Mouse (Mus musculus) neural tube, embryonic 11.5 days (tissue): ENCODE measurements at regions not wholly inside any gene's neighbourhood (a gene's known extent, or its start where the extent isn't known, plus 50 kb on each side); places are given as distances from the start of the nearest gene placed in this dataset.
"Not testable (repeated sequence)": the region's sequence is repeated elsewhere in the genome, so short reads cannot be mapped to it uniquely, and the experiment has no call there.

ENCODE experiments used
- ATAC-seq: fragments of 200-750 bp; cut with Nextera tagmentation; 2 replicates; pipeline ENCODE4 v1.8.0; 2017; ENCODE audit warnings: moderate number of reproducible peaks, mild to moderate bottlenecking, moderate TSS enrichment, moderate library complexity; ENCODE audit not compliant: insufficient read depth, low FRiP score, low TSS enrichment
- DNase-seq: peaks from one replicate; pipeline ENCODE4 v3.0.0-alpha.2; 2015; ENCODE audit warnings: low spot score
- H3K27ac ChIP-seq: fragments of 300-500 bp; sonication (generic); 2 replicates; pipeline ENCODE4 v1.5.1; 2014; ENCODE audit warnings: low read depth, mild to moderate bottlenecking, low read length
- H3K27me3 ChIP-seq: fragments of 300-500 bp; sonication (generic); 2 replicates; pipeline ENCODE4 v1.6.1; 2014; ENCODE audit warnings: mild to moderate bottlenecking, low read length, mixed read lengths; ENCODE audit not compliant: control insufficient read depth, insufficient read depth
- H3K36me3 ChIP-seq: fragments of 300-500 bp; sonication (generic); 2 replicates; pipeline ENCODE4 v1.6.1; 2014; ENCODE audit warnings: mild to moderate bottlenecking, low read length, moderate library complexity, mixed read lengths; ENCODE audit not compliant: control insufficient read depth, insufficient read depth
- H3K4me1 ChIP-seq: fragments of 300-500 bp; sonication (generic); 2 replicates; pipeline ENCODE4 v1.6.1; 2014; ENCODE audit warnings: low read length, mixed read lengths; ENCODE audit not compliant: control insufficient read depth, insufficient read depth
- H3K4me2 ChIP-seq: fragments of 300-500 bp; sonication (generic); 2 replicates; pipeline ENCODE4 v1.6.1; 2014; ENCODE audit warnings: low read depth, mild to moderate bottlenecking, moderate library complexity
- H3K4me3 ChIP-seq: fragments of 300-500 bp; sonication (generic); 2 replicates; pipeline ENCODE4 v1.5.1; 2014; ENCODE audit warnings: low read depth, low read length
- H3K9ac ChIP-seq: fragments of 300-500 bp; sonication (generic); 2 replicates; pipeline ENCODE4 v1.6.1; 2014; ENCODE audit warnings: mild to moderate bottlenecking, low read length
- H3K9me3 ChIP-seq: fragments of 300-500 bp; sonication (generic); 2 replicates; pipeline ENCODE4 v1.6.1; 2016; ENCODE audit warnings: low read length; ENCODE audit not compliant: control insufficient read depth
- WGBS: fragments of 180-500 bp; shearing (Covaris S2); extraction: QIAGEN DNeasy Blood & Tissue Kit; methylation state at CpG from one replicate; pipeline ENCODE4 v1.1.7; 2014; 5-methylcytosine and 5-hydroxymethylcytosine counted together

DNA sequence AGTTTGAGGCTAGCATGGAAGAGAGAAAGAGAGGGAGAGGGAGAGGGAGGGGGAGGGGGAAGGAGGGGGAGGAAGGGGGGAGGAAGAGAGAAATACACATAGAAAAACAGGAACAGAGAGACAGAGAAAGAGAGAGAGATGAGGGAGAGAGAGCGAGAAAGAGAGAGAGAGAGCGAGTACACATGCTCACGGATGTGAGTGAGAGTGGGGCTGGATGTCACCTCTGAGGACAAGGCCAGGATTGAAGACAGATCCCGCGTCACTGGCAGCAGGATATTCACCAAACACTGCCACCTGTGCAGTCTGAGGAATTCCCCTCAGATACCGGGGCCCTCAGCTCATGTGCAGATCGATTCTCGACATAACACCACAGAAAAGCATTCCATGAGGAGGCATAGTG is 87.3 kb upstream of the Cpsf6 start:
- Histone ChIP-seq H3K4me3 (no peak overlapping the region), H3K9me3 (no peaks in the 10 kb centered on the region), H3K4me1 (no peaks in the 10 kb centered on the region), H3K4me2 (no peak overlapping the region), H3K9ac (no peak overlapping the region), H3K36me3 (no peaks in the 10 kb centered on the region), H3K27ac (no peak overlapping the region), H3K27me3 (no peaks in the 10 kb centered on the region)
- WGBS = 92% methylated on average over 8 of the region's 8 CpGs
- ATAC-seq (no peak), DNase-seq (no peak)

DNA sequence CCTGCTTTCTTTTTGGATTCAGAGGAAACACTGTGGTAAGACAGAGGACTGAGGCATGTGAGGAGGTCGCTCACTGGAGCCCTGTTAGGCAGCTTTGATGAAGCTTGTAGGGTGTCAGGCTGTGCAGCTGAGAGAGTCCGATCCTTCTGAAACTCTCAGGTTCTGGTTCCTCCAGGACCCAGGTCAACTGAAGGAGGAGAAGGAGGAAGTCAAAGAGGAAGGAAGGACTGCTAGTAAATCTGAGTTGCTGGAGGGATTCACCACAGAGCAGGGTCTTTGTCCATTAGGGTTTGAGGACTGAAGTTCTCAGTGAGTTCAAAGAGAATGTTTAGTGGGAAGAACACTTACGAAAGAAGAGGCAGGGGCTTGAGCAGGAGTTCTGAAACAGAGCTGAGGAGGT is 86.6 kb upstream of the Cpsf6 start:
- no peaks in the 10 kb centered on the region for H3K9me3 ChIP-seq
- no peak overlapping the region for H3K27ac ChIP-seq
- no peaks in the 10 kb centered on the region for H3K27me3 ChIP-seq
- no peaks in the 10 kb centered on the region for H3K4me1 ChIP-seq
- no peaks in the 10 kb centered on the region for H3K36me3 ChIP-seq
- no peak overlapping the region for H3K4me2 ChIP-seq
- H3K4me3 ChIP-seq = no peak overlapping the region
- ATAC-seq = no peak
- 86% methylated on average over 3 of the region's 3 CpGs for whole genome bisulfite sequencing
- DNase-seq = no peak
- H3K9ac ChIP-seq = no peak overlapping the region

DNA sequence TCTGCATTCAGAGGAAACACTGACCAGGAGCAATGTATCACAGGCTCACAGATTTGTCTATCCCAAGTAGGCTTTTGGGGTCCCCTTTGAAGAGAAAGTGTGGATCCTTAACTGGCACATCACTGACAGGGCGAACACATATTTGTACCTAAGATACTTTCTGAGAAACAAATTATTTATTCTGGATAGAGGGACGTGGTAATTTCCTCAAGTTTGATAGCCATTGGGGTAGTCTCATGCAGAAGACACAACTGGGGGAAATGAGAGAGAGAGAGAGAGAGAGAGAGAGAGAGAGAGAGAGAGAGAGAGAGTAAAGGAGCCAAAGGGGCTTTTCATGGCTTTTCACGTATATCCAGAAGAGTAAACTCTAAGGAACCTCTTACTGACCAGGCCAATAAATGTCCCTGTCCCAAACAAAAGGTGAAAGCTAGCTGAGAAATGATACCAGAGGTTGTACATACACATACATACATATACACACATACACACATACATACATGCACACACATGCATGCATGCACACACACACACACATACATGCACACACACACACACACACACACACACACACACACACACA is 85.9 kb upstream of the Cpsf6 start:
- H3K27ac ChIP-seq = no peak overlapping the region
- 82% methylated on average over 3 of the region's 3 CpGs for WGBS
- no peaks in the 10 kb centered on the region for H3K36me3 ChIP-seq
- DNase-seq (no peak), ATAC-seq (no peak)
- no peak overlapping the region for H3K9ac ChIP-seq
- no peak overlapping the region for H3K4me3 ChIP-seq
- H3K9me3 ChIP-seq = no peaks in the 10 kb centered on the region
- H3K4me1 ChIP-seq = no peaks in the 10 kb centered on the region
- H3K4me2 ChIP-seq = no peak overlapping the region
- H3K27me3 ChIP-seq = no peaks in the 10 kb centered on the region

DNA sequence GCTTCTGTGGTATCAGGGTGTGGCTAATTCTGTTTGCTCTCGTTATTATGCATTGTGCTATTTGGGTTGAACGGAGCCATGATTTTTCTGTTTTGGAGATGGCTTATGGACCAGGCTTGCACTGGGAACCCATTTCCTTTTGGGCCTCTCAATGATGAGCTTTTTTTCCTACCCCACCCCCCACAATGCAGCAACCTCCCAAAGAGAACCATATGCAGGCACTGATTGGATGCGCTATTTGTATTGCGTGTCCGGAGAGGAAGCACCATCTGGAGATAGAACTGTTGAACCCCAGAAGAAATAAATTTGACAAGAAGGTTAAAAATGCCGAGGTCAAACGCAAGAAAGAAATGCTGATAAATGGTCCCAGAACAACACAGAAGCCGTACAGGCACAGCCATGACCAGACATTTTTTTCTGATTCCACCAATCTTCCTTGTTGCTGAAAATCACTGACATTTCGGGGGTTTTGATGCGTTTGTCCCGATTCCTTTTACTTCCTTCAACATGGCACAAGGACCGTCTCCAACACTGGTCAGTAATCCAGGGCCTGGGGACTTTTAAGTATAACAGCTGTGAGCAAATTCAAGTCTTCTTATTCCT is 85.3 kb upstream of the Cpsf6 start:
- DNase-seq = no peak
- Histone ChIP-seq H3K9ac (no peak overlapping the region), H3K9me3 (no peaks in the 10 kb centered on the region), H3K27ac (no peak overlapping the region), H3K4me1 (no peaks in the 10 kb centered on the region), H3K4me2 (no peak overlapping the region), H3K4me3 (no peak overlapping the region), H3K27me3 (no peaks in the 10 kb centered on the region), H3K36me3 (no peaks in the 10 kb centered on the region)
- WGBS = 75% methylated on average over 12 of the region's 12 CpGs
- no peak for ATAC-seq

DNA sequence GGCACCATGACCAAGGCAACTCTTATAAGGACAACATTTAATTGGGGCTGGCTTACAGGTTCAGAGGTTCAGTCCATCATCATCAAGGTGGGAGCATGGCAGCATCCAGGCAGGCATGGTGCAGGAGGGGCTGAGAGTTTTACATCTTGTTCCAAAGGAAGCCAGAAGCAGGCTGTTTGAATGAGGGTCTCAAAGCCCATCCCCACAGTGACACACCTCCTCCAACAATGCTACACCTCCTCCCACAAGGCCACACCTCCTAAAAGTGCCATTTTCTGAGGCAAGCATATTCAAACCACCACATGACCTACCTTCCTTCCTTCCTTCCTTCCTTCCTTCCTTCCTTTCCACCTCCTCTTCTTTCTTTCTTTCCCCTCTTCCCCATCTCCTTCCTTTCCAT is 84.5 kb upstream of the Cpsf6 start:
- H3K9ac ChIP-seq, ATAC-seq, H3K4me3 ChIP-seq, H3K36me3 ChIP-seq, H3K27ac ChIP-seq, H3K4me2 ChIP-seq, H3K9me3 ChIP-seq, DNase-seq, H3K4me1 ChIP-seq, H3K27me3 ChIP-seq: not testable (repeated sequence)

DNA sequence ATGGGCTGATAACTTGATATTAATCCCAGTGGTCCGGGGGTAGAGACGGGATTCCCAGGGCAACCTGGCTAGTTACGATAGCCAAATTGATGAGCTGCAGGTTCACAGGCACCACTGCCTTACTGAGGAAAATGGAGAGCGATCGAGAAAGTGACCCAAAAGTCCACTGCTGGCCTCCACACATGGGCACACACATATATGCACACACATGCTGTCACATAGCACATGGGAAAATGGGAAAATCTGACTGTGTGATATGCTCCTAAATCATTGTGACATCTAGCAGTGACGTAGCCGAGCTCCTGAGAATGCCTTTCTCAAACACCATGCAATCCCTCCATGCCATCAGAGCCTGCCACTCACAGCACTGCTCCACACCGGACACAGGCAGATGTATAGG is 83.8 kb upstream of the Cpsf6 start:
- Histone ChIP-seq H3K27me3 (no peaks in the 10 kb centered on the region), H3K27ac (no peak overlapping the region), H3K4me3 (no peak overlapping the region), H3K9me3 (no peaks in the 10 kb centered on the region), H3K4me2 (no peak overlapping the region), H3K4me1 (no peaks in the 10 kb centered on the region), H3K36me3 (no peaks in the 10 kb centered on the region), H3K9ac (no peak overlapping the region)
- 90% methylated on average over 8 of the region's 8 CpGs for WGBS
- ATAC-seq = no peak
- DNase-seq = no peak

DNA sequence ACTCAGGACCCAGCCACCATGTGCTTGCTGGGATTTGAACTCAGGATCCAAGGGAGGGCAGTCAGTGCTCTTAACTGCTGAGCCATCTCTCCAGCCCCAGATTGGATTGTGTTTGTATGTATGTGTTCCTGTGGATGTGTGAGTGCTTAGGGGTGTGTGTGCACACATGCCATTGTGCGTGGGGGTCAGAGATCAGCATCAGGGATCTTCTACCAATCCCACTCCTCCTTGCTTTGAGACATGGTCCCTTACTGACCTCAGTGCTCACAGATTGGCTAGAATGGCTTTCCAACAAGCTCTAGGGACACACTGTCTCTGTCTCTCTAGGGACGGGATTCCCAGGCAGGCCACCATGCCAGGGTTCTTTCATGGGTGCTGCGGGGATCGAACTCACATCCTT is 83.1 kb upstream of the Cpsf6 start:
- no peak overlapping the region for H3K4me3 ChIP-seq
- no peak for DNase-seq
- ATAC-seq = no peak
- H3K27me3 ChIP-seq = no peaks in the 10 kb centered on the region
- H3K36me3 ChIP-seq = no peaks in the 10 kb centered on the region
- no peak overlapping the region for H3K4me2 ChIP-seq
- H3K9me3 ChIP-seq = no peaks in the 10 kb centered on the region
- no peak overlapping the region for H3K9ac ChIP-seq
- 95% methylated on average over 4 of the region's 4 CpGs for WGBS
- H3K27ac ChIP-seq = no peak overlapping the region
- H3K4me1 ChIP-seq = no peaks in the 10 kb centered on the region

DNA sequence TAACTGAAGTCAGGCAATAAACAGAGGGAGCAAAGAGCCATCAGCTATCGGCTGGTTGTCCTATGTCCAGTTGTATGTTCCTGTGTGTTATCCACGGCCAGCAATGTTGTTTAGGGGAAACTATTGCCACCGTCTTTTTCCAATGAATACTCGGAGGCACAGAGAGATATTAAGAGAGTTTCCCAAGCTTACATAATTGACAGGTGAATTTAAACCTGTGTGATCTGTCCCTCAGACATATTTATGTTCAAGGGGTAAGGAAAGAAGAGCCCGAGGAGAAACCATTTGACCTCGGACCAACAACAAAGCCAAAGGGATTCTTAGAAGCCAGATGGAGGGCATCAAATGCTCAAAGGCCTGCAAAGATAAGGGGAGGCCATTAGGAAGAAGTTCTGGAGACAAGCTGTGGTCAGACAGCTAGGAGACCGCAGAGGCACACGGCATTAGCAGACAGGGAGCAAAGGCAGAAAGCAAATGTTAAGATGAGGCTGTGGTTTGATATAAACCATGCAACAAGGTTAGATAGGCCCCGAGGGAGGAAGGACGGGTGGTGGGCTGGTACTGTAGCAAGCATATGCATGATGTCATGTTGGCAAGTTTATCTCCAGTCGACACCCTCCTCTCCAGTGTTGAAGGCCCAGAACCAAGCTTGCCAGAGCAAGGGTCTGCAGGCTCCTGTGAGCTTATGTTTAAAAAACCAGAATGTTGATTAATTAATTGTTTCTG is 82.1 kb upstream of the Cpsf6 start:
- ATAC-seq = no peak
- 79% methylated on average over 11 of the region's 11 CpGs for WGBS

DNA sequence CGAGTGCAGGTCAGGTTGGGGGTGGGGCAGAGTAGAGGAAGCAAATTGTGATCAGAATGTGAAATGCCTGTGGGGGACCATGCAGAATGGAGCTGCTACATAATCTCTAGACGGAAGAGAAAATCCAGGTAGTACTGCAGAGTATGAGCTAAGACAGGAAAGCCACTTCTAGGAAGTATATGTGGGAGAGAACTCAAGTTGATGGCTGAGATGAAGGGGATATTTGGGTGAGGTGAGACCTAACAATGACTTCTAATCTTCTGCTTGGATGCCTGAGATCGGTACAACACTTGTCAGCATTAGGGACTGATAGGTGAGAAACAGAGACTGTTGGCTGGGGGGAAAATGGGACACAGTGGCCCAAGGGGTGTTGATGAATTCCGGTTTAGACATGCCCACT is 81.4 kb upstream of the Cpsf6 start:
- no peak overlapping the region for H3K4me2 ChIP-seq
- DNase-seq (no peak), ATAC-seq (no peak)
- no peak overlapping the region for H3K27ac ChIP-seq
- no peaks in the 10 kb centered on the region for H3K4me1 ChIP-seq
- no peak overlapping the region for H3K9ac ChIP-seq
- no peak overlapping the region for H3K4me3 ChIP-seq
- H3K9me3 ChIP-seq = no peaks in the 10 kb centered on the region
- no peaks in the 10 kb centered on the region for H3K36me3 ChIP-seq
- 87% methylated on average over 4 of the region's 4 CpGs for WGBS
- H3K27me3 ChIP-seq = no peaks in the 10 kb centered on the region

More for the DNA sequence above, 82.1 kb upstream of the Cpsf6 start:
- no peak for DNase-seq
- H3K27me3 ChIP-seq = no peaks in the 10 kb centered on the region
- no peak overlapping the region for H3K4me2 ChIP-seq
- no peaks in the 10 kb centered on the region for H3K4me1 ChIP-seq
- no peak overlapping the region for H3K9ac ChIP-seq
- no peaks in the 10 kb centered on the region for H3K36me3 ChIP-seq
- no peaks in the 10 kb centered on the region for H3K9me3 ChIP-seq
- no peak overlapping the region for H3K27ac ChIP-seq
- no peak overlapping the region for H3K4me3 ChIP-seq
